Mouse (Mus musculus) thymus, adult 2 months (tissue): ENCODE results near the gene Zfp664.

Source experiments
- CTCF ChIP-seq: fragments of 200-500 bp; IDR thresholded peaks from 2 replicates; pipeline ENCODE4 v1.5.1; 2012; ENCODE audit warnings: mild to moderate bottlenecking, control low read depth, low read length, moderate library complexity, borderline replicate concordance; ENCODE audit not compliant: control insufficient read depth, poor library complexity, insufficient read depth; ENCODE audit errors: extremely low read depth
- POLR2A ChIP-seq: fragments of 200-500 bp; IDR thresholded peaks from 2 replicates; pipeline ENCODE4 v1.6.1; 2012; ENCODE audit warnings: mild to moderate bottlenecking, low read length, control low read depth, moderate library complexity; ENCODE audit not compliant: control insufficient read depth, poor library complexity, insufficient read depth; ENCODE audit errors: extremely low read depth

- TF ChIP-seq POLR2A (no peak), CTCF (no peak)
Measured at GRCm38 (mm10) chr5:124853079-124853478, 9.4 kb upstream of the Zfp664 start.
